Mouse (Mus musculus) neural tube, embryonic 11.5 days (tissue): Measurements from ENCODE around the gene Col1a2. TPM values are rescaled to one million over a fixed set of nuclear protein-coding genes. Genes with fewer than 3 reads are reported as not detected.

Source experiments
- ATAC-seq: fragments of 200-750 bp; cut with Nextera tagmentation; 2 replicates; pipeline ENCODE4 v1.8.0; 2017; ENCODE audit warnings: moderate number of reproducible peaks, mild to moderate bottlenecking, moderate TSS enrichment, moderate library complexity; ENCODE audit not compliant: insufficient read depth, low FRiP score, low TSS enrichment
- DNase-seq: peaks from one replicate; pipeline ENCODE4 v3.0.0-alpha.2; 2015; ENCODE audit warnings: low spot score
- H3K27ac ChIP-seq: fragments of 300-500 bp; sonication (generic); 2 replicates; pipeline ENCODE4 v1.5.1; 2014; ENCODE audit warnings: low read depth, mild to moderate bottlenecking, low read length
- H3K27me3 ChIP-seq: fragments of 300-500 bp; sonication (generic); 2 replicates; pipeline ENCODE4 v1.6.1; 2014; ENCODE audit warnings: mild to moderate bottlenecking, low read length, mixed read lengths; ENCODE audit not compliant: control insufficient read depth, insufficient read depth
- H3K36me3 ChIP-seq: fragments of 300-500 bp; sonication (generic); 2 replicates; pipeline ENCODE4 v1.6.1; 2014; ENCODE audit warnings: mild to moderate bottlenecking, low read length, moderate library complexity, mixed read lengths; ENCODE audit not compliant: control insufficient read depth, insufficient read depth
- H3K4me1 ChIP-seq: fragments of 300-500 bp; sonication (generic); 2 replicates; pipeline ENCODE4 v1.6.1; 2014; ENCODE audit warnings: low read length, mixed read lengths; ENCODE audit not compliant: control insufficient read depth, insufficient read depth
- H3K4me2 ChIP-seq: fragments of 300-500 bp; sonication (generic); 2 replicates; pipeline ENCODE4 v1.6.1; 2014; ENCODE audit warnings: low read depth, mild to moderate bottlenecking, moderate library complexity
- H3K4me3 ChIP-seq: fragments of 300-500 bp; sonication (generic); 2 replicates; pipeline ENCODE4 v1.5.1; 2014; ENCODE audit warnings: low read depth, low read length
- H3K9ac ChIP-seq: fragments of 300-500 bp; sonication (generic); 2 replicates; pipeline ENCODE4 v1.6.1; 2014; ENCODE audit warnings: mild to moderate bottlenecking, low read length
- H3K9me3 ChIP-seq: fragments of 300-500 bp; sonication (generic); 2 replicates; pipeline ENCODE4 v1.6.1; 2016; ENCODE audit warnings: low read length; ENCODE audit not compliant: control insufficient read depth
- WGBS: fragments of 180-500 bp; shearing (Covaris S2); extraction: QIAGEN DNeasy Blood & Tissue Kit; methylation state at CpG from one replicate; pipeline ENCODE4 v1.1.7; 2014; 5-methylcytosine and 5-hydroxymethylcytosine counted together
- polyA plus RNA-seq: library from polyadenylated mRNA; unstranded; fragments of >200 nt; fragmentation: Nextera tagmentation; extraction: Ambion mirVana; gene quantifications from 2 replicates; pipeline ENCODE4 v1.2.1, GENCODE M21; 2014

The Col1a2 gene
- polyA plus RNA-seq, 1 experiment from 2014 or later = 150 TPM

DNA sequence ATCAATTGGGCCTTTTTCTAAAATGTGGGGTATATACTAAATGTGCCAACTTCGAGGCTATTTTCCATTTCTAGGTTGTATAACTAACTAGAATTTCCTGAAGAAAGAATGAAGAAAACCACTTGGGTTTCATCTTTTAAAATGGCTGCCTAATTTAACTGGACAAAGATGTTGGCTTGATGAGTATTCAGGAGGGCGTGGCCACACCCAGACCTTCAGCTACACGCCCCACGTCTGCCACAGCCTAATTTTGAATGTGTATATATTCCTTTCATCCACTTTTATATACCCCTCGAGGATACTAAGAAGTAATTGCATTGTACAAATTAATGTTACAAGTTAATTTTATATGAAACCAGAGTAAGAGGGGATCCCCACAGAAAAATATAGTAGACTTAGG lies 2.2 kb downstream of the Col1a2 start:
- no peak overlapping the region for H3K9ac ChIP-seq
- no peak overlapping the region; the same call in 1 of the 2 replicates for H3K4me2 ChIP-seq
- 0 out of 2 replicates have a peak, but pooled peaks cover 2% of the 10 kb centered on the region for H3K4me1 ChIP-seq
- no peak overlapping the region for H3K27ac ChIP-seq
- 0 out of 2 replicates have a peak overlapping the region, but pooled peaks have one; percentile 5 for H3K4me3 ChIP-seq
- ATAC-seq = no peak
- no peak for DNase-seq
- H3K36me3 ChIP-seq = no peaks in the 10 kb centered on the region
- WGBS = 70% methylated on average over 5 of the region's 5 CpGs
- H3K27me3 ChIP-seq = no peaks in the 10 kb centered on the region
- H3K9me3 ChIP-seq = no peaks in the 10 kb centered on the region

DNA sequence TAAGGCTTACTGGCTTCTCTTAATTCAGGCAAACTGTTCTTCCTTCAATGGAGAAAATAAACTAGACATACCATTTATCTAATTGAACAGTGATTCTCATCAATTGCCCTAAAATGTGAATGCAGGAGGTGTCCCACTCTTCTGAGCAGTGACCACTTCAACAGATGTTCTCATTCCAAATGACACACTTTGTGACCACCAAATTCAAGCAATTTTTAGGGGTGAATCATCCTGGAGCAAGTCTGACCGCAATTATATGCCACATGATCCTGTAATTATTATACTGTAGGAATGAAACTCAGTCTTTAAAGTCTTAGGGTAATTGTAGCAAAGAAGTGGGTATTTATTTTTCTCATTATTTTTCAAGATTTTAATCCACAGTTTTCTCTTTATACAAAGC lies 2.7 kb downstream of the Col1a2 start:
- ATAC-seq = no peak
- no peak overlapping the region for H3K9ac ChIP-seq

GRCm38 (mm10) chr6:4508279-4508678 lies 3.7 kb downstream of the Col1a2 start:
- 87% methylated on average over 4 of the region's 4 CpGs for WGBS
- no peak overlapping the region for H3K9ac ChIP-seq
- no peak overlapping the region for H3K4me3 ChIP-seq
- H3K36me3 ChIP-seq = no peaks in the 10 kb centered on the region
- H3K4me1 ChIP-seq = 0 out of 2 replicates have a peak, but pooled peaks cover 2% of the 10 kb centered on the region
- no peak overlapping the region for H3K27ac ChIP-seq
- no peak overlapping the region for H3K4me2 ChIP-seq
- DNase-seq = no peak
- ATAC-seq = no peak
- H3K9me3 ChIP-seq = no peaks in the 10 kb centered on the region
- no peaks in the 10 kb centered on the region for H3K27me3 ChIP-seq

More for the DNA sequence above, 2.7 kb downstream of the Col1a2 start:
- WGBS = 91% methylated on average over 1 of the region's 1 CpGs
- H3K27ac ChIP-seq = no peak overlapping the region
- 0 out of 2 replicates have a peak overlapping the region, but pooled peaks have one; percentile 1 for H3K4me2 ChIP-seq
- no peaks in the 10 kb centered on the region for H3K9me3 ChIP-seq
- no peak for DNase-seq
- H3K4me1 ChIP-seq = 0 out of 2 replicates have a peak, but pooled peaks cover 2% of the 10 kb centered on the region
- H3K27me3 ChIP-seq = no peaks in the 10 kb centered on the region
- no peak overlapping the region for H3K4me3 ChIP-seq
- no peaks in the 10 kb centered on the region for H3K36me3 ChIP-seq

DNA sequence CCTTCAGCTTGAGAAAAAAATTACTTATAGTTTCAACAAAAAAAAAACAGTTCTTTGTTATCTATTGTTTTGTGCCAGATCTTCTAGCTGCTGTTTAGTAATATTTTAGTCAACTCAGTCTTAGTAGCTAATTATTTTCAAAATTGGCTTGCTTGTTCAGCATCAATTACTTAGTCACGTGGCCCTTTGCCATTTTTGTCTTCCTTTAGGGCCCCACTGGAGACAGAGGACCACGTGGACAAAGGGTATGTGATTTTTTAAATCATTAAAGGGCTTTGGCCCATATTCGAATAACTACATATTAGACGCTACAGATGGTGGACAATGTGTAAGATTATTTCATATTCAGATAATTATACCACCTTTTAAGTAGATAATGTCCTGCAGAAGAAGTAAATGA lies 4.8 kb downstream of the Col1a2 start:
- WGBS = 84% methylated on average over 4 of the region's 4 CpGs
- H3K4me2 ChIP-seq = no peak overlapping the region

DNA sequence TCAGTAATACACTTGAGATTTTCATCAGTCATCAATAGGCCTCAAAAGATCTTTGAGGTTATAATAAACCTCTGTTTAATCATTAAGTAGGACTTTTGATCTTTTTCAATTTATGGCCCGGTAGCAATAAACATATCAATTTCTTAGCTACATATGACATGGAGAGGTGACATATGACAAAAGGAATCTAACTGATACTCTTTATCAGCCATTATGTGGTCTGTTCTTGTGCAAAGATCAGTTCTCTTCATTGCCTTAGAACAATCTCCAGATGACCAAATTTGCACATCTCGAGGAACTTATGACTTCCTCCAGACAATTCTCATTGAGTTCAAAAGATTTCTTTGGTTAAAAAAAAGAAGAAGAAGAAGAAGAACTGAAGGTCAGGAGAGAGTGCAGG lies 10.1 kb downstream of the Col1a2 start:
- Histone ChIP-seq H3K4me1 (no peaks in the 10 kb centered on the region), H3K4me2 (no peak overlapping the region), H3K4me3 (no peak overlapping the region), H3K36me3 (no peaks in the 10 kb centered on the region; the same call in 1 of the 2 replicates), H3K27me3 (no peaks in the 10 kb centered on the region), H3K9ac (no peak overlapping the region), H3K9me3 (no peaks in the 10 kb centered on the region), H3K27ac (no peak overlapping the region)
- WGBS = 91% methylated on average over 2 of the region's 2 CpGs
- DNase-seq = no peak
- no peak for ATAC-seq

More for the DNA sequence above, 4.8 kb downstream of the Col1a2 start:
- Histone ChIP-seq H3K4me1 (0 out of 2 replicates have a peak, but pooled peaks cover 2% of the 10 kb centered on the region), H3K36me3 (no peaks in the 10 kb centered on the region), H3K4me3 (no peak overlapping the region), H3K27ac (no peak overlapping the region), H3K9me3 (no peaks in the 10 kb centered on the region), H3K9ac (no peak overlapping the region), H3K27me3 (no peaks in the 10 kb centered on the region)
- DNase-seq = no peak
- no peak for ATAC-seq

DNA sequence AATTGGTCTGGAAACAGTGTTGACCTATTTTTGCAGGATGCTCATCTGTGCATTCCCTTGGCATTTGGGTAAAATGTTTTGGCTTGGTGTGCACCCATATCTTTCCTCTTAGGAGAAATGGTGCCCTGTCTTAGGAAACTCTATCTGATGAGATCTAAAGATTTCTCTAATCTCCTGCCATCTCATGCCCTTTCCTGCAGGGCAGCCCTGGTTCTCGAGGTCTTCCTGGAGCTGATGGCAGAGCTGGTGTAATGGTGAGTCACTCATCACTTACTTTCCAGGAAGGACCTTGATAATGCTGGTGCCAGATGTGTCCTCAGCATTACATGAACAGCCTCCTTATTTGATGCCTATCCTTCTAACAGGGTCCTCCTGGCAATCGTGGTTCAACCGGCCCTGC lies 16.4 kb downstream of the Col1a2 start:
- ATAC-seq = no peak
- H3K27me3 ChIP-seq = no peaks in the 10 kb centered on the region
- WGBS = 87% methylated on average over 3 of the region's 3 CpGs
- H3K36me3 ChIP-seq = peaks cover 2% of the 10 kb centered on the region
- no peaks in the 10 kb centered on the region for H3K9me3 ChIP-seq
- no peak for DNase-seq
- H3K4me1 ChIP-seq = no peaks in the 10 kb centered on the region
- no peak overlapping the region for H3K27ac ChIP-seq
- H3K9ac ChIP-seq = no peak overlapping the region
- H3K4me2 ChIP-seq = no peak overlapping the region
- H3K4me3 ChIP-seq = no peak overlapping the region

DNA sequence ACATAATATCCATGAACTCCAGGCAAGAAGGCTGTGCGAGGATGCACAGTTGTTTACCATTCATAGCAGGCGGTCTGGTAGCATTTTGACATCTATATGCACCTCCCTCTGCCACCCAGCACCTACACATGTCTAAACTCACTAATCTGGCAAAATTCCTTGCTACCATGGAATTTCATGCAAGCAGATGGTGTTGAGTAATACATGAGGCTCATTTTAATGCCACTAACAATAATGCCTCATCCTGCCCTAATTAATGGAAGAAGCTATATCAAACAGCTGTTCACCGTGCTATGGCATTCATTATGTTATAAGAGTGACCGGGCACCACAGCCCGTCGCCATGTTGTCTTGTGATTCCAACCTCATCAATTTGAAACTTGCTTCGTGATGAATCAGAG lies 23.8 kb downstream of the Col1a2 start:
- no peak overlapping the region for H3K4me3 ChIP-seq

DNA sequence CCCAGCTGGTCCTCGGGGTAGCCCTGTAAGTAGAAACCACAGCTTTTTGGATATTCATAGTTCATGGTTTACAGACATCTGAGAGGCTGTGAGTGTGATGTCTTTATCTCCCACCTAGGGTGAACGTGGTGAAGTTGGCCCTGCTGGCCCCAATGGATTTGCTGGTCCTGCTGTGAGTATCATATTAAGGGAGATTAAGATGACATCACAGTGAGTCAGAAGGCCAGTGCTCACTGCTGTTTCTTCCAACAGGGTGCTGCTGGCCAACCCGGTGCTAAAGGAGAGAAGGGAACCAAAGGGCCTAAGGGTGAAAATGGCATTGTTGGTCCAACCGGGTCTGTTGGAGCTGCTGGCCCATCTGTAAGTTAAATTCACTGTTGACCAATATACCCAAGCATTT lies 26.4 kb downstream of the Col1a2 start:
- no peaks in the 10 kb centered on the region for H3K27me3 ChIP-seq
- no peaks in the 10 kb centered on the region; the same call in 1 of the 2 replicates for H3K36me3 ChIP-seq
- no peak overlapping the region for H3K4me2 ChIP-seq
- H3K4me1 ChIP-seq = no peaks in the 10 kb centered on the region
- H3K9ac ChIP-seq = no peak overlapping the region
- WGBS = 91% methylated on average over 4 of the region's 4 CpGs
- no peak for DNase-seq
- no peak overlapping the region for H3K27ac ChIP-seq
- ATAC-seq = no peak
- no peak overlapping the region for H3K4me3 ChIP-seq
- H3K9me3 ChIP-seq = no peaks in the 10 kb centered on the region

More for the DNA sequence above, 23.8 kb downstream of the Col1a2 start:
- WGBS = 87% methylated on average over 7 of the region's 7 CpGs
- no peak for ATAC-seq
- H3K9me3 ChIP-seq = no peaks in the 10 kb centered on the region
- no peak for DNase-seq
- H3K4me2 ChIP-seq = no peak overlapping the region
- no peaks in the 10 kb centered on the region for H3K4me1 ChIP-seq
- no peak overlapping the region for H3K27ac ChIP-seq
- H3K9ac ChIP-seq = no peak overlapping the region
- no peaks in the 10 kb centered on the region for H3K27me3 ChIP-seq
- H3K36me3 ChIP-seq = no peaks in the 10 kb centered on the region; the same call in 1 of the 2 replicates

- ATAC-seq (no peak), DNase-seq (no peak)
- Histone ChIP-seq H3K27me3 (no peaks in the 10 kb centered on the region), H3K4me1 (no peaks in the 10 kb centered on the region), H3K9me3 (no peaks in the 10 kb centered on the region), H3K36me3 (peaks cover 3% of the 10 kb centered on the region; the same call in 1 of the 2 replicates), H3K27ac (no peak overlapping the region), H3K4me3 (no peak overlapping the region), H3K4me2 (no peak overlapping the region), H3K9ac (no peak overlapping the region)
- 96% methylated on average over 1 of the region's 1 CpGs for WGBS
Observed at GRCm38 (mm10) chr6:4532898-4533297, 28.3 kb downstream of the Col1a2 start.
